Mouse (Mus musculus) macrophage (primary cell): ENCODE measurements around the gene Ovol1. TPM values are rescaled to one million over a fixed set of nuclear protein-coding genes. Genes with fewer than 3 reads are reported as not detected.

Source experiments
- polyA plus RNA-seq: library from polyadenylated mRNA; stranded (reverse); fragments of 250-400 nt; gene quantifications from 3 replicates; pipeline ENCODE4 v1.2.4, GENCODE M21; 2018; ENCODE audit warnings: inconsistent platforms

Gene Ovol1
- polyA plus RNA-seq, 1 experiment from 2014 or later: 0.11 TPM

Other genes with a start within 250 kb of the Ovol1 start
- not detected in 3 replicates for gene Catsper1, start 224.9 kb downstream of the Ovol1 start, polyA plus RNA-seq
- 0.05 to 0.27 TPM in 2 of 3 replicates, not detected in the other for gene Cst6, start 211.1 kb downstream of the Ovol1 start, polyA plus RNA-seq
- 12.7 to 36.5 TPM (median 17.7 TPM) in 3 replicates for gene Eif1ad, start 193.9 kb downstream of the Ovol1 start, polyA plus RNA-seq
- gene Banf1, start 193.5 kb downstream of the Ovol1 start, polyA plus RNA-seq: 43.3 to 113 TPM (median 54.5 TPM) in 3 replicates
- 31.4 to 48.9 TPM (median 32.4 TPM) in 3 replicates for gene Sart1, start 171.9 kb downstream of the Ovol1 start, polyA plus RNA-seq
- not detected in 3 replicates for gene Tsga10ip, start 158.1 kb downstream of the Ovol1 start, polyA plus RNA-seq
- gene Drap1, start 135.7 kb downstream of the Ovol1 start, polyA plus RNA-seq: 147 to 170 TPM (median 156 TPM) in 3 replicates
- gene AI837181, start 135.5 kb downstream of the Ovol1 start, polyA plus RNA-seq: 28.7 to 55.4 TPM (median 29.9 TPM) in 3 replicates
- 0.43 TPM in 1 of 3 replicates, not detected in the others for gene Fosl1, start 113.1 kb downstream of the Ovol1 start, polyA plus RNA-seq
- 0.80 to 3.3 TPM (median 2.9 TPM) in 3 replicates for gene Ccdc85b, start 102.8 kb downstream of the Ovol1 start, polyA plus RNA-seq
- 40.2 to 58.1 TPM (median 52.2 TPM) in 3 replicates for gene Fibp, start 100.0 kb downstream of the Ovol1 start, polyA plus RNA-seq
- gene Ctsw, start 92.1 kb downstream of the Ovol1 start, polyA plus RNA-seq: 0.24 to 0.53 TPM in 2 of 3 replicates, not detected in the other
- 4.6 to 7.5 TPM (median 6.8 TPM) in 3 replicates for gene Efemp2, start 86.7 kb downstream of the Ovol1 start, polyA plus RNA-seq
- gene Mus81, start 72.2 kb downstream of the Ovol1 start, polyA plus RNA-seq: 6.4 to 14.5 TPM (median 10.8 TPM) in 3 replicates
- 1,230 to 2,008 TPM (median 1,377 TPM) in 3 replicates for gene Cfl1, start 70.2 kb downstream of the Ovol1 start, polyA plus RNA-seq
- gene 1700020D05Rik, start 56.9 kb downstream of the Ovol1 start, polyA plus RNA-seq: 0.34 to 1.6 TPM (median 0.91 TPM) in 3 replicates
- gene Snx32, start 50.1 kb downstream of the Ovol1 start, polyA plus RNA-seq: 5.5 to 23.0 TPM (median 11.7 TPM) in 3 replicates
- gene Ap5b1, start 7.4 kb upstream of the Ovol1 start, polyA plus RNA-seq: 10.0 to 20.3 TPM (median 16.8 TPM) in 3 replicates
- 11.6 to 23.4 TPM (median 21.6 TPM) in 3 replicates for gene Rnaseh2c, start 41.2 kb upstream of the Ovol1 start, polyA plus RNA-seq
- 35.4 to 54.4 TPM (median 47.1 TPM) in 3 replicates for gene Kat5, start 49.6 kb upstream of the Ovol1 start, polyA plus RNA-seq
- 48.3 to 268 TPM (median 62.4 TPM) in 3 replicates for gene Rela, start 76.8 kb upstream of the Ovol1 start, polyA plus RNA-seq
- gene Sipa1, start 103.1 kb upstream of the Ovol1 start, polyA plus RNA-seq: 29.5 to 49.9 TPM (median 44.1 TPM) in 3 replicates
- gene Map3k11, start 128.1 kb upstream of the Ovol1 start, polyA plus RNA-seq: 29.4 to 53.8 TPM (median 31.8 TPM) in 3 replicates
- 16.4 to 37.7 TPM (median 26.8 TPM) in 3 replicates for gene Pcnx3, start 128.3 kb upstream of the Ovol1 start, polyA plus RNA-seq
- not detected in 3 replicates for gene Kcnk7, start 143.7 kb upstream of the Ovol1 start, polyA plus RNA-seq
- gene Ehbp1l1, start 165.7 kb upstream of the Ovol1 start, polyA plus RNA-seq: 80.1 to 102 TPM (median 94.5 TPM) in 3 replicates
- gene Fam89b, start 169.0 kb upstream of the Ovol1 start, polyA plus RNA-seq: 73.7 to 132 TPM (median 76.9 TPM) in 3 replicates
- gene Ltbp3, start 180.3 kb upstream of the Ovol1 start, polyA plus RNA-seq: 14.8 to 16.9 TPM (median 15.5 TPM) in 3 replicates
- 46.2 to 54.8 TPM (median 52.4 TPM) in 3 replicates for gene Scyl1, start 210.8 kb upstream of the Ovol1 start, polyA plus RNA-seq